Mouse (Mus musculus) testis, postnatal 14 days (tissue): Measurements from ENCODE around the gene Nsun2.
"Not testable (repeated sequence)": the region's sequence is repeated elsewhere in the genome, so short reads cannot be mapped to it uniquely, and the experiment has no call there.

Experiments
- DNase-seq: peaks from one replicate; pipeline ENCODE4 v3.0.0; 2021; ENCODE audit warnings: low spot score

Gene Nsun2

DNA sequence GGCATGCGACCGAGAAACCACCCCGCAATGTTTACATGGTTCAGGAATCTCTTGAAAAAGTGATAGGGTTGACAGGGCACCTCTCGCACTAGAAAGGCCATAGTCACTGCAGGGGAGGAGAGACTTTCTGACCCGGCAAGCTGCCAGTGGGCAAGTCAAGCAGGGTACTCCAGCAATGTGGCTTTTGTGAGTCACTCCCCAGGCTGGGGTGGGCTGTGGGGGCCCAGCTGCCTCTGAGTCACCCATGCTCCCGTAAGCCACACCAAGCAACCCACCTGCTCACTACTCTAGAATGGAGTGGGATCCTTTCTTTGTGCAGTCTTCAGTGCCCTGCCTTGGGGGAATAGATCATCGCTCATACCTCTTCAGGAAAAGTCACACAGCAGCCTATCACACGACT is 59.9 kb downstream of the Nsun2 start:
- no peak for DNase-seq

DNA sequence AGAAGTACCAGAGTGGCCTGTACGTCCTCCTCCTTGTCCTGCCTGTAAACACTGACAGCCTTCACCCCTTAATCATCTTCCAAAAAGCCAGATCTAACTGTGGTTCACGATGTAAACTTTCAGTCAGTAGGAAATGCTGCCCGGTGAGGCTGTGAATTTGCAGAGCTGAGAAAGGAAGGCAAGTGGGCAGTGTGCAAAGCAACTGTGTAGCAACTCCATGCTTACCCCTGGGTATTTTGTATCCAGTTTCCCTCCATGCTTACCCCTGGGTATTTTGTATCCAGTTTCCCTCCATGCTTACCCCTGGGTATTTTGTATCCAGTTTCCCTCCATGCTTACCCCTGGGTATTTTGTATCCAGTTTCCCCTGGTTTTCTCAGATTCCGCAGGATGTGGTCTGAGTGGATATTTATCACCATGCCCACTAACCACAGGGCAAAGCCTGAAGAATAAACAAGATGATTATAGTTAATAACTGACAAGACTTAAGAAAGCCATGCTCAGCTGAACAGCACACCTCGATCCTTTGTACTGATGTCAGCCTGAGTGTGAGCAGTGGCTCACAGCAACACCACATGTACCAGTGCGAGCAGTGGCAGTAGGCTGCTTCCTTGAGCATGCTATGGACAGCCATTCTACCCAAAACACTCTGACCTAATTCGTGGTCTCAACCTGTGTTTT is 61.2 kb downstream of the Nsun2 start:
- DNase-seq, result peak; percentile 65

DNA sequence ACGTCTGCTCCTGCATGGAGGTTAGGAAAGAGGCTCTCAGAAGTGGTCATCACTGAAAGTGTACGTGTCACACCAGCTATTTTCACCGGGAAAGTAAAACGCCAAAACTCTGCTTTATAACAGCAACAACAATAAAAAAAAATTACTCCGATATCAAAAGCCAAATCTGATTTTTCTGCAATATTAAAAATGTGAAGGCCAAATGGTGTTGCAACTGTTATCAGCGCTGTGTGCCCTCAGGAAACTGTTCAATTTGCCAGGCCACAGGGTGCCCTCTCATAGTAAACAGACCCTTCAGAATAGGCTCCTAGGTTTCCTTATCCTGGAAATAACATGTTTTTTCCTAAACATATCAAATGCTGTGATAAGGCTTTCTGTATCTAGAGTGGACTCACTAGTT is 62.4 kb downstream of the Nsun2 start:
- no peak for DNase-seq

DNA sequence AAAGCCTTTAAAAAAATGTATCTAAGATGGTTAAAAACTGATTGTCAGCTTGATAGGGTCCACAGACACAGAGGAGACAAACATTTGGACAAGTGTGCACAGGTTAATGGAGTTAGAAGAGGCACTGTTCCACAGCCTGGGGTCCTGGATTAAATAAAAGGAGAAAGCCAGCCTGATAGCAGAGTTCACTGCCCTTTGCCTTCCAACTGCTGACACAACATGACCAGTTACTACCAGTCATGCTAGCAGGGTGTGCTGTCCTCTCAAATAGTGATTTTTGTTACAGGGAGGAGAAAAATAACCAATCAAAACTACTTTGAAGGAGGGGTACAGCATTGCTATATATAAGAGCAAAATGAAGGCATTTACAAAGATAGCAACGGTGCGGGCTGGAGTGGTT is 63.0 kb downstream of the Nsun2 start:
- DNase-seq, result no peak

DNA sequence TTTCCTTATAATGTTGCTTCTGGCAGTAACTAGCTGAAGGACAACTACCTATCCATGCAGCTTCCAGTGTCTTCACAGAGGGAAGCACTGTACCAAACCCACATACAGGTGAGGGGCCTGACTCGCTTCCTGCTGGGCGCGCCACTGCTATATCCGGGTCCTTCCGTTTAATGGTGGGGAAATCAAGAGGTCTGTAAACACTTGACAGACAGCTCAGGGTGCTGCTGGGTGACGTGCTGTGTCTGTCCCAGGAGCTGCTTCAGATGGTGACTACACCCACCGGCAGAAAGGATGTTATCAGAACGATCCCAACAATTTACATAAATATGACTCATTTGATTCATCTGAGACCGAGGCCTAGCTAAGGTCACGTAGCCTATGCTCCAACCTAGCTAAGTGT is 65.3 kb downstream of the Nsun2 start:
- DNase-seq, result no peak

DNA sequence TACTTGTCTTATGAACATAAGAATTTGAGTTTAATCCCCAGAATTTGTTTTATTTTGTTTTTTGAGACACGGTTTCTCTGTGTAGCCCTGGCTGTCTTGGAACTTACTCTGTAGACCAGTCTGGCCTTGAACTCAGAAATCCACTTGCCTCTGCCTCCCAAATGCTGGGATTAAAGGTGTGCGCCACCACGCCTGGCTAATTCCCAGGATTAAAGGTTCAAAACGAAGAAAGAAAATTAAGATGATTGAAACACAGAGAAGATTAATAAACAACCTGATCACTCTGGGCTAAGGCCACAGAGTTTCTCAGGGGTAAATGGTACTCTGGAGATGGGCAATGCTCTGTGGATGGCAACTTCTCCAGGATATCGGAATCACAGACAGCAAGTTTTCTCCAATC is 67.3 kb downstream of the Nsun2 start:
- DNase-seq, result not testable (repeated sequence)

DNA sequence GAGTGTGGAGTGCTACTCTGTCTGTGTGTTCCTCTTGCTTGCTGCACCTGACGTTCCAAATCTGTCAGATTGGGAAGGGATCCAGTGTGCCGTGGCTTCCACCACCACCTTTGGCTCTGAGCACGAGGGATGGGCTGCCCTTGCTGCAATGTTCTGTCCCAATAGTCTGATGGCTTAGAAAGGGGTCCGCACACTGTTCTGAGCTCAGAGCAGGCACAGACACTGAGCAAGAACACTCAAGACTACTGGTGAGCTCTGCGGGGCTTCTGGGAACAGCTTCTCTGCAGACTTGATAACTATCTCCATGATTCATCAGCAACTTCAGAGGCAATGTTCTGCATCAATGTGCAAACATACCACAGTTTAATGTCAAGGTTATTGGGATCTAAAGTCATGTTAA is 67.8 kb downstream of the Nsun2 start:
- DNase-seq, result no peak

DNA sequence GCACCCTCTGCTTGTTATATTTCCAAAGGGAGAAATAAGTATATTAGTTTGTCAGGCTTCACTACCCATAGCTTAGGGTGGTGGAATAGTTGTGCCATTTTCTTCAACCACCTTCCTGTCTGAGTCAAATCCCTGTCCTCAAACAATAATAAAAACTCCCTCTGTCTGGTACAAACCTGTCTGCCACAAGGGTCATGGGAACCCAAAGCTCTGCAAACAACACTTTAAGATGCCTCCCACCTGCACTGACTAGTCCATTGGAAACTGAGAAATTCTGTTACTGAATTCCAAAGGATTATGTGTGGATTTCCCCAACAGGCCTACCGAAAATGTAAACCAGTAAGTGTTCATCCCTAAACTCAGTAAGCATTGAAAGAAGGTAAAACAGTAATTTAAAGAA is 71.1 kb downstream of the Nsun2 start:
- no peak for DNase-seq

DNA sequence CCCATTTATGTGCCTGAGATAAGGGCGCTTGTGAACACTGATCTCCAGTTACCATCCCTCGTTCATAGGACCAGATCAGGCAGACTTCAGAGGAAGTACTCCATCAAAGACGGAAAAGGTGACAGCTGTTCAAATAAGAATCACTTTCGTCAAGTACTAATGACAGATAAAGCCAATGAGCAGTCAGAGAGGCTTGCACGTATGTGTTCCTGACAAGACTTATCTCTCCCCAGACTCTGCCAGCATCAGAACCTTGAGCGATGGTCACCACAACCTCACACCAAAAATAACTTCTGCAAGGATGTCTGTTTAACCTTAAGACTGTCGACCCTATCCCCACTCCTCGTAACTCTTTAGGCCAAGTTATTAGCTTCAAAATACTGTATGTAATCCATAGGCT is 75.2 kb downstream of the Nsun2 start:
- no peak for DNase-seq

DNA sequence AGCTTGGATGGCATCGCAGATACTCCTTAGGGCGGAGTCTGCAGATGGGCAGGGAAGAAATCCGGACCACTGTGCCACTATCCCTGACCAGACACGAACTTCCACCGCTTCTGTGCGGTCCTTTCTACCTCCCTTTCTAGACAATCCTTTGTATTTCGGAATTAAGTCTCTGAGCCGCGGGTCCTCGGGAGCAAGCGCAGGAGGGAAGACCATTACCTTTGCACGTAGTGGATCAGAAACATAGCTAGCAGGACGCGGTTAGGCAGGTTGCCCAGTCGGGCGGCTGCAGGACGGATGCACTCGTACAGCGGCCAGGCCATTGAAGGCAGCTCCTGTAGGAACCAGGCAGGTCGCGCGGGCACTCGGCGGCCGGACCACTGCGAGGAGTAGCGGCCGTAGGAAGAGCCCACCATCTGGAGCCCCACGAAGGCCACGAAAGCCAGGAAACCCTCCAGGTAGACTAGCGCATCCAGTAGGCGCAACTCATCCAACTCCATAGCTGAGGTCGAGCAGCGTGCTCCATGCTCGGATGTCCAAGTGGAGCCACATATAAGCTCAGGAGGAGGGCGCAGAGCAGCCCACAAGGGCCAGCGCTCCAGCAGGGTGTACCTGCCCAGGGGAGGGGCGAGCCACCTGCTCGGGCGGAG is 77.3 kb downstream of the Nsun2 start:
- DNase-seq, result peak; percentile 23

DNA sequence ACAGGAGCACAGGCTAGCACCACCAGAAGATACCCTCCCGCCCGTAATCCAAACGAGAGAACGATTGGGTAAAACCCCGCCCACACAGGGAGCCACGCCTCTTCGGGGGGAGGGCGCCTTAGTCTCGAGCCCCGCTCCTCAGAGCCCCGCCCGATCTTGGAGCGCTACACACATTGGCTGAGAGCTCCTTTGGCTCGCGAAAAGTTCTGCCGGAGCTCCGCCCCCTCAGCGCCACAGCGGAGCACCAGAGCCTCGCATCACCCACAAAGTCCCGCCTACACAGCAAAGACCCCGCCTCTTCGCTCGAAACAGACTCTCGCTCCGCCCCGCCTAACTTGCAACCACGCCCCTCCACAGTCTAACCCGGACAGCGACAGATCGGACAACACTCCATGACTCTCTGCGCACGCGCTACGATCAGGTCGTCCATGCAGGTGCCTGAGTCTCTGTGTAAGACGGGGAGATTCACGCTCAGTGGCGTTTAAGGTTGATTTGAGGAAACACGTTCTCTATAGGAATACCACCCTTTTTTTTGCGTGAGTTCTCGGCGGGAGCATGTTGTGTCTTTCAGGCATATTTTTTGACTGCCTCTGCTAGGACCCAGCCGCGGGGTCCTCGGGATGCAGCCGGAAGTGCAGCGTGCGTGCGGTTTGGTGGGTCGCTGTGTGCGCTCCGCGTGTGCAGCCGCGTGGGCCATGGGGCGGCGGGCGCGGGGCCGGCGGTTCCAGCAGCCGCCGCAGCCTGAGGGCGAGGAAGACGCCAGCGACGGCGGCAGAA is 78.0 kb downstream of the Nsun2 start, which contains the start of gene Srd5a1:
TSS of gene Srd5a1 (minus strand) at position 45 of the 777 bp plus-strand sequence.
- DNase-seq, result peak; percentile 99

DNA sequence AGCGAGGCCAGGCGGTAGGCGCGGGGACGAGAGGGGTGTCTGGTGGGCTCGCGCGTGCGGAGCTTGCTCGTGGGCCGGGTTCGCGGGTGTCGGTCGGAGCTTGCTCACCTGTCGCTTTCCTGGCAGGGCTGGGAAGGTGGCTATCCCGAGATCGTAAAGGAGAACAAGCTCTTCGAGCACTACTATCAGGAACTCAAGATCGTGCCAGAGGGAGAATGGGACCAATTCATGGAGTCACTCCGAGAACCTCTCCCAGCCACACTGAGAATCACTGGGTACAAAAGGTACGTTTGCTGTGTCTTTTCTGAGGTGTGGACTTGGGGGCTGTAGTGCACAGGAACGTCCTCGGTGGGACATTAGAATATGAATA is 78.6 kb downstream of the Nsun2 start:
- no peak for DNase-seq

DNA sequence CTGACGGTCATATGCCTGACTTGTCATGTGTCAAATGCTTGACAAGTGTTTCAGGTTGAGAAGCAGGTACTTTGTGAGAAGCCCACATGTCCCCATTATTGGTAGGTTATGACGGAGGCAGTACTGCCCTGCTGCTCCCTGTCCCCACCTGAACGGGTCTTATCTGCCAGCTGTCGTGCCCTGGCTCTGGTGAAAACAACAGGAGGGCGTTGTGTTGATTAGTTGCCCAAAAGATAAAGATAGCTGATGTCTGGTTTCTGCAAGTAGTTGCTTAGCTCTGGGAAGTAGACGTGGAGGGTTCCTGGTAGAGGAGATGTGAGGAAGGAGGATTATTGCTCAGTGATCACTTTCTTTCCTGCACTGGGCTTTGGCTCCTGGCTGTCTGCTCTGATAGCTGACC is 83.2 kb downstream of the Nsun2 start:
- DNase-seq, result no peak

DNA sequence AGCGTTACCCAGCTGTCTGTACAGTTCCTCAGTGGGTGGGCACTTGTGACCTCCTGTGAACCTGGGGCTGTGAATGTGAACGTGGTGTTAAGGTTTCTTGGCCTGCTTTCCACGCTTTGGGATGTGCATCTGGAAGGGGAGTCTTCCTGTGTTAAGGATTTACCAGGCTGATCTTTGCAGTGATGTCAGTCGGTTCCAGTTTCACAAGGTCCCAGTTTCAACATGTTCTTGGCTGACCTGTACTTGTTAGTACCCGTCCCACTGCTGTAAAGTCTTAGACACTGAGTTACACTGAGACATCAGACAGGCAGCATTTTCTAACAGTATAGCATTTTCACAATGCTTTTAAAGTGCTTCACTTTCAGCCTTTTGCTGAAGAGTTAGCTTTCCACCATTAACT is 90.3 kb downstream of the Nsun2 start:
- DNase-seq, result no peak

DNA sequence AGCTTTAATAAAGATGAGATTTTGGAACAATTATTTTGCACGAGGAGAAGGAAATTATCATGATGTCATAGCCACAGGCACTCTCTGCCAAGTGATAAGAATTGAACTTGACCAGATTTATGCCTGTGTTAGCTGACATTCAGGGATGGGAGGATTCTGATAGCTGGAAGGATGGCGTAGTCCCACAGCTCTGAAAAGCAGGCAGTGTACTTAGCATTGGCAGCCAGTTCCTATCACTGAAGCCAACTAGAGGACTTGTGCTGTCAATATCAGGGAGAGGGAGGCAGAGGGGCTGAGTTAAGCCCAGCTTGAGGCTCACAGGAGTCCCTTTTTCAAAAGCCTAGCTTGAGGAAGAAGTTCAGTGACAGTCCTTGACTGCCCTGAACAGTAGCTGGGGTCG is 91.0 kb downstream of the Nsun2 start:
- DNase-seq, result no peak

DNA sequence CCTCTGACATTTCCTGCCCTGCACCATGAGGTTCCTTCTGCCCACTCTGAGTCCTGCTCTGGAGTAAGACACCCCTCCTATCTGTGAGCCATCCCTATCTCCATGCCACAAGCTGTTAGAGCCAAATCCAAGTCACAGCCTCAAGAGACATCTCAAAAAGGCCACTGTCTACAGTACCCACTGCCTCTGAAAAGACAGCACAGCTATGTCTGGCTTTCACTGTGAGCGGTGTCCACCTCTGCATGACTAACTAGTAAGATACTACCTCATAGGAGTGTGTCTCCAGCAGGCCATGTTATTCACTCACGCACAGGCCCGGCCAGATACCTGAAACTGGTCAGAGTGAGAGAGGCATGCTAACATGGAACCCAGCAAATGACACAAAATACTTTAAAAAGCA is 94.4 kb downstream of the Nsun2 start:
- no peak for DNase-seq

DNA sequence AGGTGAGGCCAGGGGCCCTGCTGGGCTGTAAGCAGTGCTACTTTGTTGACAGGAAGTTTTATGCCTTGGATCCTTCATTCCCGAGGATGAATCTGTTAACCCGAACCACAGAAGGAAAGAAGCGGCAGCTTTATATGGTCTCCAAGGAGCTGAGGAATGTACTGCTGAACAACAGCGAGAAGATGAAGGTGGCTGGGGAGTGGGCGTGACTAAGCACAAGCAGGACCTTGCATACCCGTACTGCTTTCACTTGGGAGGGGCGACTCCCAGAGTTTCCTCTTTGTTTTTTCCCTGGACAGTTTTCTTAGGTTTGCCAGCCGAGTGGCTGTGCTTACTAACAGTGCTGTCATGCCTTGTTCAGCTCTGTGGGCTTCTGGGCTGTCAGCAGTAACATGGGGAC is 97.0 kb downstream of the Nsun2 start:
- DNase-seq, result no peak

DNA sequence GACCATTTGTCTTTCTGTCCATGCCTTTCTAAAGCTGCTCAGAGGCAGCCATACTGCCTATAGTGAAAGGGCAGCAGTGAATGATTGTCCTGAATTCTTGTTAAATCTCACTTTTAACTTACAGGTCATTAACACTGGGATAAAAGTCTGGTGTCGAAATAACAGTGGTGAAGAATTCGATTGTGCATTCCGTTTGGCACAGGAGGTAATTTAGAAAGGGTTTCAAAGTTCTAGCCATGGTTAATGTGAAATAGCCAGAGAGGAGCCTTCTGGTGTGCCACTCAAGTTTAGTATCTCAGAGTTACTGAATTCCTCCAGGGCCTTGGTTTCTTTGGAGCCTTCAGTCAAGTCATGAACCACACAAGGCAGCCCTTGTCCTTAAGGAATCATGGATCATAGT is 97.6 kb downstream of the Nsun2 start:
- DNase-seq, result no peak

DNA sequence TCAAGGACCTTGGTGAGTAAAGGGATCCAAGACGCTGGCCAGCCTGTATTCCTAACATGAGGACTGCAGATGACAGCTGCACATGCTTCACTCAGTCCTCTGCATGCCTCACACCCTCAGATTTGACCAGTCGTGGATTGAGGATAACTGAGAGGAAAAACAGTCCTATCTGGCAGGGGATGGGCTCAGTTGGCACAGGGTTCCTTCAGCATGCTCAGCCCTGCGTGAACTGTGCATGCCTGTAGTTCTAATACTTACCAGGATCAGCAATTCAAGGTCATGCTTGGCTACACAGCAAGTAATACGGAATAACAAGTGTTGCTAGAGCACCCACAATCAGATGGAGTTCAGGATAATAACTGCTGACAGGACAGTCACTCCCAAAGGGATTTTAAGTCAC is 98.1 kb downstream of the Nsun2 start:
- DNase-seq, result no peak

DNA sequence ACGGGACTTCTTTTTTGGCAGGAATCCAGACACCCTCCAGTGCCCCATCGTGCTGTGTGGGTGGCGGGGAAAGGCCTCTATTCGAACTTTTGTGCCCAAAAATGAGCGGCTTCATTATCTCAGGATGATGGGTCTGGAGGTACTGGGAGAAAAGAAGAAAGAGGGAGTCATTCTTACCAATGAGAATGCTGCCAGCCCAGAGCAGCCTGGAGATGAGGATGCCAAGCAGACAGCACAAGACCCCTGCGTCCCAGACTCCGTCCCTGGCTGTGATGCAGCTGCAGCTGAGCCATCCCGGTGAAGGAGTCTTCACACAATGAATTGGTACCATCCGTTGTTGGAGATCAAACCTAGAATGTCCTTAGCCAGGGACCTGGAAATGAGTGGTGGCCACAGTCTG is 100.0 kb downstream of the Nsun2 start:
- DNase-seq, result no peak

DNA sequence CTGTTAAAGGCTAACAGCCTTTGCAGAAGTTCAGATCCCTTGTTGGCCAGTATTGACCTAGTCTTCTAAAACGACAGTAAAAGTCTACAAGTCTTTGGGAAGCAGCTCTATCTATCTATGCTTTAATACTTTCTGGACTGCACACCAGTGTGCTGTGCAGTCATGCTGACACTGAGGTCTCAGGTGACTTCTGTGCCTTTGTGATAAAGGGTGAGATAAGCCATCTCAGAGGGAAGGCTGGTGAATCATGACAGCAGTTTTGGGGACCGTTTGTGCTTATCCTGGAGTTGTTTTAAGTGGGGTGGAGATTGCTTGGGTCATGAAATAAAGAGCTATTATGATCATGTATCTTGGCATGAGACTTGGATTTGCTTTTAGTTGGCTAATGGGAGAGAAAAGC is 100.4 kb downstream of the Nsun2 start:
- no peak for DNase-seq

DNA sequence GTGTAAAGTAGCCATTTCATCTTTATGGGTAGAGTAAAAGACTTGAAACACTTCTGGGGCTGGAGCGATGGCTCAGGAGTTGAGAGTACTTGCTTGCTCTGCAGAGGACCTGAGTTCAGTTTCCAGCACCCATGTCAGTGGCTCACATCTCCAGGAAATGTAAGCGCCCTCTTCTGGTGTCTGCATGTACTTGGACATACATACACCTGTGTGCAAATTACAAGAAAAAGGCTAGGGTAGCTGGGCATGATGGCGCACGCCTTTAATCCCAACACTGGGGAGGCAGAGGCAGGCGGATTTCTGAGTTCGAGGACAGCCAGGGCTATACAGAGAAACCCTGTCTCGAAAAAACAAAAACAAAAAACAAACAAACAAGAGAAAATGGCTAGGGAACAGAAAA is 102.3 kb downstream of the Nsun2 start:
- not testable (repeated sequence) for DNase-seq

DNA sequence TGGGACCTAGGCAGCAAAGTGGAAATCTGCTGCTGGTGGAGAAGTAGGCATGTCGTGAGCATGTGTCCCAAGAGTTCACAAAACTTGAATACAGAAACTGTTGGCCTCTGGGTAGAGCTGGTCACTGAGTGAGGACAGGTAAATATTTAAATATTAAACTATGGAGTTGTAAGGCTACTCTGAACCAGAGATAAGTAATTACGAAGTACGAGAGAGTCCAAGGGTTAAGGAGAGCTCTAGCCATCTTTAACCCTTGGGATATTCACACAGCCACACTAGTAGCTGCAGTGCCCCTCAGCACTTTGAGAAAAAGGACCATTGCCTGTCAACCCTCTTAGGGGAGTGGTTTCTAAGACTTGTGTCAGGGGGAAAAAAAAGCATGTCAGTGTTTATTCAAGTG is 102.8 kb downstream of the Nsun2 start:
- no peak for DNase-seq
